In genomic region chr9:80277770-80278169, GRCm38 (mm10) we compare ENCODE assay signal across 18 mouse cellular contexts.
DNase-seq lines count a peak whose midpoint lies in the region; ATAC-seq and TF ChIP-seq lines count a peak whose summit lies in the region.
"Had no signal": no experiment of that assay in that cellular context is flagged by ENCODE, and none has a peak within 500 bp of the region (broad histone marks: within the 10 kb centered on the region; RNA-seq: fewer than 3 reads in every experiment).

No protein-coding gene starts in this region.

- H3K4me1 ChIP-seq in liver, embryonic 11.5 days (replicated peaks; ENCODE audit: control insufficient read depth, insufficient read depth, low read length) = no peaks in the 10 kb centered on the region
- no peaks in the 10 kb centered on the region for H3K4me1 ChIP-seq in midbrain, embryonic 11.5 days (ENCODE audit: control insufficient read depth, insufficient read depth, low read length)
- no peaks in the 10 kb centered on the region for H3K4me1 ChIP-seq in midbrain, postnatal 0 days (ENCODE audit: insufficient read depth, low read length)
- H3K4me1 ChIP-seq: forebrain, embryonic 13.5 days had no signal

- no peaks in the 10 kb centered on the region for H3K36me3 ChIP-seq in liver, embryonic 11.5 days (ENCODE audit: control insufficient read depth, insufficient read depth, low read length)
- H3K36me3 ChIP-seq in midbrain, embryonic 11.5 days (ENCODE audit: control insufficient read depth, insufficient read depth, low read length) = no peaks in the 10 kb centered on the region
- peaks cover 5% of the 10 kb centered on the region; the same call in 1 of the 2 replicates for H3K36me3 ChIP-seq in midbrain, postnatal 0 days (ENCODE audit: insufficient read depth, low read length)
- H3K36me3 ChIP-seq: embryonic facial prominence, embryonic 10.5 days; embryonic facial prominence, embryonic 12.5 days; forebrain, embryonic 15.5 days; G1E had no signal

- H3K9me3 ChIP-seq in liver, embryonic 11.5 days (ENCODE audit: control insufficient read depth, low read length) = no peaks in the 10 kb centered on the region
- no peaks in the 10 kb centered on the region for H3K9me3 ChIP-seq in midbrain, embryonic 11.5 days (ENCODE audit: control insufficient read depth, low read length)
- H3K9me3 ChIP-seq in midbrain, postnatal 0 days (ENCODE audit: low read length) = no peaks in the 10 kb centered on the region
- H3K9me3 ChIP-seq: embryonic facial prominence, embryonic 10.5 days; embryonic facial prominence, embryonic 12.5 days; forebrain, embryonic 13.5 days; forebrain, embryonic 15.5 days; G1E had no signal

- peak; percentile 54 for ATAC-seq in liver, embryonic 11.5 days (replicated peaks; ENCODE audit: low FRiP score)
- ATAC-seq in midbrain, embryonic 11.5 days (ENCODE audit: low FRiP score) = no peak
- no peak for ATAC-seq in midbrain, postnatal 0 days (ENCODE audit: low FRiP score)
- ATAC-seq in megakaryocyte-erythroid progenitor cell, adult 5-6 weeks (replicated peaks; ENCODE audit: low FRiP score, low TSS enrichment, poor library complexity, severe bottlenecking) = peak; percentile 59; the same call in 1 of the 2 replicates
- ATAC-seq: activated CD4-positive, CD25-positive, alpha-beta regulatory T cell, adult 4 months; CD4-positive, CD25-positive, alpha-beta regulatory T cell, adult 4 months; forebrain, embryonic 13.5 days; forebrain, embryonic 15.5 days; Patski had no signal

- WGBS in liver, embryonic 11.5 days = 69% methylated on average over 6 of the region's 6 CpGs
- 70% methylated on average over 6 of the region's 6 CpGs for WGBS in midbrain, embryonic 11.5 days
- WGBS in midbrain, postnatal 0 days = 79% methylated on average over 6 of the region's 6 CpGs

- no peak overlapping the region for H3K4me2 ChIP-seq in liver, embryonic 11.5 days
- H3K4me2 ChIP-seq in midbrain, embryonic 11.5 days = no peak overlapping the region
- no peak overlapping the region for H3K4me2 ChIP-seq in midbrain, postnatal 0 days (ENCODE audit: low read depth, low read length, poor library complexity, severe bottlenecking)
- H3K4me2 ChIP-seq: embryonic facial prominence, embryonic 12.5 days; forebrain, embryonic 13.5 days; forebrain, embryonic 15.5 days had no signal

- TF ChIP-seq CTCF in midbrain, postnatal 0 days (IDR thresholded peaks at IDR 0.05) = no peak

- DNase-seq in liver, embryonic 11.5 days (ENCODE audit: low spot score) = no peak
- DNase-seq in liver = no peak
- peak; percentile 57 for DNase-seq in midbrain, embryonic 11.5 days (ENCODE audit: low spot score, missing footprints)
- no peak for DNase-seq in midbrain, postnatal 0 days (ENCODE audit: low spot score)
- DNase-seq: adrenal gland, adult 8-10 months; adrenal gland, postnatal 14 days; adrenal gland, postnatal 36 days; B cell, adult 2 months had no signal

- no peak overlapping the region for H3K27ac ChIP-seq in liver, embryonic 11.5 days (ENCODE audit: low read depth, low read length)
- no peak overlapping the region for H3K27ac ChIP-seq in midbrain, embryonic 11.5 days (ENCODE audit: low read depth, low read length)
- no peak overlapping the region for H3K27ac ChIP-seq in midbrain, postnatal 0 days (ENCODE audit: low read depth, low read length)
- H3K27ac ChIP-seq: embryonic facial prominence, embryonic 10.5 days; embryonic facial prominence, embryonic 12.5 days; forebrain, embryonic 13.5 days; forebrain, embryonic 15.5 days had no signal

- no peak overlapping the region for H3K4me3 ChIP-seq in liver, embryonic 11.5 days (ENCODE audit: low read depth, low read length)
- no peak overlapping the region for H3K4me3 ChIP-seq in midbrain, embryonic 11.5 days (ENCODE audit: low read depth, low read length)
- H3K4me3 ChIP-seq in midbrain, postnatal 0 days (ENCODE audit: low read depth, low read length) = no peak overlapping the region
- H3K4me3 ChIP-seq: embryonic facial prominence, embryonic 10.5 days; embryonic facial prominence, embryonic 12.5 days; forebrain, embryonic 13.5 days; forebrain, embryonic 15.5 days had no signal

- no peak overlapping the region for H3K9ac ChIP-seq in liver, embryonic 11.5 days (ENCODE audit: low read depth, low read length)
- H3K9ac ChIP-seq in midbrain, embryonic 11.5 days (ENCODE audit: low read length) = no peak overlapping the region
- no peak overlapping the region for H3K9ac ChIP-seq in midbrain, postnatal 0 days (replicated peaks; ENCODE audit: low read length, poor library complexity, severe bottlenecking)
- H3K9ac ChIP-seq: embryonic facial prominence, embryonic 12.5 days; forebrain, embryonic 13.5 days; forebrain, embryonic 15.5 days had no signal

- no peaks in the 10 kb centered on the region for H3K27me3 ChIP-seq in liver, embryonic 11.5 days (replicated peaks; ENCODE audit: control insufficient read depth, insufficient read depth, low read length)
- H3K27me3 ChIP-seq in midbrain, embryonic 11.5 days (ENCODE audit: control insufficient read depth, insufficient read depth, low read length) = no peaks in the 10 kb centered on the region
- no peaks in the 10 kb centered on the region for H3K27me3 ChIP-seq in midbrain, postnatal 0 days (ENCODE audit: insufficient read depth, low read length)
- H3K27me3 ChIP-seq: CH12.LX; embryonic facial prominence, embryonic 12.5 days; forebrain, embryonic 15.5 days; Patski had no signal

Comparison
In these comparisons a context has a peak if more than half of its experiments do, and no peak if none do; other contexts are left out.
1. ATAC-seq: peak in liver, embryonic 11.5 days (single experiment) and megakaryocyte-erythroid progenitor cell, adult 5-6 weeks (single experiment); none in midbrain, embryonic 11.5 days (single experiment) and midbrain, postnatal 0 days (single experiment).